Mouse (Mus musculus) erythroblast, embryonic 14.5 days (primary cell): ENCODE measurements around the gene Ccdc50. TPM values are rescaled to one million over a fixed set of nuclear protein-coding genes. Genes with fewer than 3 reads are reported as not detected.

Experiments used
- H3K27me3 ChIP-seq: 2 replicates; pipeline ENCODE4 v1.6.1; 2012; ENCODE audit warnings: inconsistent platforms; ENCODE audit not compliant: control insufficient read depth
- H3K36me3 ChIP-seq: 2 replicates; pipeline ENCODE4 v1.6.1; 2012; ENCODE audit warnings: mild to moderate bottlenecking, inconsistent platforms; ENCODE audit not compliant: control insufficient read depth
- H3K4me1 ChIP-seq: 2 replicates; pipeline ENCODE4 v1.6.1; 2012; ENCODE audit warnings: inconsistent platforms; ENCODE audit not compliant: control insufficient read depth
- H3K4me3 ChIP-seq: replicated peaks from 2 replicates; pipeline ENCODE3; 2012; ENCODE audit warnings: moderate library complexity, mild to moderate bottlenecking, inconsistent platforms
- H3K9me3 ChIP-seq: 2 replicates; pipeline ENCODE4 v1.6.1; 2012; ENCODE audit warnings: low read length, inconsistent platforms, mixed read lengths; ENCODE audit not compliant: control insufficient read depth
- GATA1 ChIP-seq: IDR thresholded peaks from 2 replicates; pipeline ENCODE4 v1.6.1; 2012; ENCODE audit warnings: low read length, inconsistent platforms, mixed read lengths
- TAL1 ChIP-seq: IDR thresholded peaks from 3 replicates; pipeline ENCODE4 v1.6.1; 2012; ENCODE audit warnings: low read length, inconsistent platforms, mixed read lengths
- polyA plus RNA-seq: library from polyadenylated mRNA; stranded (reverse); fragments of >175 nt; gene quantifications from 2 replicates; pipeline ENCODE4 v1.2.3, GENCODE M21; 2012

Ccdc50 gene
- polyA plus RNA-seq, 1 experiment, result 0.24 TPM

GRCm38 (mm10) chr16:27391845-27392244, 3.2 kb downstream of the Ccdc50 start:
- no peak for TF ChIP-seq GATA1
- TF ChIP-seq TAL1, result no peak
- Histone ChIP-seq H3K27me3 (no peaks in the 10 kb centered on the region), H3K36me3 (no peaks in the 10 kb centered on the region), H3K9me3 (no peaks in the 10 kb centered on the region), H3K4me3 (no peak overlapping the region), H3K4me1 (peaks cover 23% of the 10 kb centered on the region)

- no peaks in the 10 kb centered on the region for H3K27me3 ChIP-seq
- no peak for TF ChIP-seq TAL1
- TF ChIP-seq GATA1, result no peak
- H3K36me3 ChIP-seq, result no peaks in the 10 kb centered on the region
- H3K4me3 ChIP-seq, result no peak overlapping the region
- no peaks in the 10 kb centered on the region for H3K4me1 ChIP-seq
- no peaks in the 10 kb centered on the region for H3K9me3 ChIP-seq
These were observed 6.8 kb downstream of the Ccdc50 start for GRCm38 (mm10) chr16:27395251-27396037.

GRCm38 (mm10) chr16:27396951-27397350, 8.3 kb downstream of the Ccdc50 start:
- no peak overlapping the region for H3K4me3 ChIP-seq
- no peaks in the 10 kb centered on the region for H3K36me3 ChIP-seq
- TF ChIP-seq GATA1, result no peak
- TF ChIP-seq TAL1, result no peak
- H3K27me3 ChIP-seq, result no peaks in the 10 kb centered on the region
- no peaks in the 10 kb centered on the region for H3K9me3 ChIP-seq
- no peaks in the 10 kb centered on the region for H3K4me1 ChIP-seq

- no peaks in the 10 kb centered on the region for H3K27me3 ChIP-seq
- H3K36me3 ChIP-seq, result no peaks in the 10 kb centered on the region
- no peaks in the 10 kb centered on the region for H3K9me3 ChIP-seq
- H3K4me1 ChIP-seq, result no peaks in the 10 kb centered on the region
- TF ChIP-seq TAL1 (no peak), GATA1 (no peak)
- no peak overlapping the region for H3K4me3 ChIP-seq
These were observed 10.5 kb downstream of the Ccdc50 start for GRCm38 (mm10) chr16:27399026-27399718.

GRCm38 (mm10) chr16:27399719-27400253, 11.1 kb downstream of the Ccdc50 start:
- no peaks in the 10 kb centered on the region for H3K36me3 ChIP-seq
- H3K27me3 ChIP-seq, result no peaks in the 10 kb centered on the region
- TF ChIP-seq GATA1, result no peak
- no peak for TF ChIP-seq TAL1
- no peak overlapping the region for H3K4me3 ChIP-seq
- no peaks in the 10 kb centered on the region for H3K4me1 ChIP-seq
- H3K9me3 ChIP-seq, result no peaks in the 10 kb centered on the region

GRCm38 (mm10) chr16:27401579-27401978, 12.9 kb downstream of the Ccdc50 start:
- Histone ChIP-seq H3K36me3 (peaks cover 7% of the 10 kb centered on the region), H3K27me3 (no peaks in the 10 kb centered on the region), H3K9me3 (no peaks in the 10 kb centered on the region), H3K4me3 (no peak overlapping the region), H3K4me1 (no peaks in the 10 kb centered on the region)
- TF ChIP-seq TAL1 (no peak), GATA1 (no peak)

- TF ChIP-seq GATA1, result no peak
- TF ChIP-seq TAL1, result no peak
- Histone ChIP-seq H3K36me3 (peaks cover 10% of the 10 kb centered on the region), H3K4me1 (no peaks in the 10 kb centered on the region), H3K9me3 (no peaks in the 10 kb centered on the region), H3K27me3 (no peaks in the 10 kb centered on the region), H3K4me3 (no peak overlapping the region)
These were observed 15.4 kb downstream of the Ccdc50 start for GRCm38 (mm10) chr16:27404107-27404506.

- Histone ChIP-seq H3K9me3 (peaks cover 4% of the 10 kb centered on the region), H3K4me3 (no peak overlapping the region), H3K36me3 (peaks cover 40% of the 10 kb centered on the region), H3K4me1 (no peaks in the 10 kb centered on the region), H3K27me3 (no peaks in the 10 kb centered on the region)
- TF ChIP-seq GATA1 (no peak), TAL1 (no peak)
These were observed 28.4 kb downstream of the Ccdc50 start for GRCm38 (mm10) chr16:27416937-27417584.

GRCm38 (mm10) chr16:27417632-27418031, 29.0 kb downstream of the Ccdc50 start:
- Histone ChIP-seq H3K36me3 (peaks cover 46% of the 10 kb centered on the region), H3K27me3 (no peaks in the 10 kb centered on the region), H3K4me3 (no peak overlapping the region), H3K4me1 (no peaks in the 10 kb centered on the region), H3K9me3 (peaks cover 7% of the 10 kb centered on the region)
- TF ChIP-seq GATA1 (no peak), TAL1 (no peak)
